Mouse (Mus musculus): Measurements from ENCODE around the gene Thbs3. TPM values are rescaled to one million over a fixed set of nuclear protein-coding genes. Genes with fewer than 3 reads are reported as not detected.
"Not testable (repeated sequence)": the region's sequence is repeated elsewhere in the genome, so short reads cannot be mapped to it uniquely, and the experiment has no call there.

Thbs3 gene
- total RNA-seq, 2 experiments from 2014 or later, result 45.2 to 48.4 TPM

GRCm38 (mm10) chr3:89195979-89196877, 18.8 kb upstream of the Thbs3 start:
- peak; percentile 71 to 85 for DNase-seq (ENCODE audit: low spot score in 2 of 2)

- no peak for DNase-seq (ENCODE audit: low spot score in 2 of 2)
Observed at GRCm38 (mm10) chr3:89199839-89200238, 15.1 kb upstream of the Thbs3 start.

- peak; percentile 89 for DNase-seq (ENCODE audit: low spot score in 2 of 2)
Observed at GRCm38 (mm10) chr3:89202253-89203141, 12.5 kb upstream of the Thbs3 start, which contains the start of gene Gba. Gba (plus strand) TSS chr3:89202928.

GRCm38 (mm10) chr3:89203142-89203514, 11.9 kb upstream of the Thbs3 start:
- no peak for DNase-seq (ENCODE audit: low spot score in 2 of 2)

- DNase-seq (ENCODE audit: low spot score in 2 of 2), result no peak
Observed at GRCm38 (mm10) chr3:89206079-89206478, 8.9 kb upstream of the Thbs3 start.

- no peak for DNase-seq (ENCODE audit: low spot score in 2 of 2)
Observed at GRCm38 (mm10) chr3:89206695-89207094, 8.3 kb upstream of the Thbs3 start.

- no peak for DNase-seq (ENCODE audit: low spot score in 2 of 2)
Observed at GRCm38 (mm10) chr3:89208075-89208657, 6.8 kb upstream of the Thbs3 start.

GRCm38 (mm10) chr3:89208736-89209135, 6.2 kb upstream of the Thbs3 start:
- no peak for DNase-seq (ENCODE audit: low spot score in 2 of 2)

- no peak for DNase-seq (ENCODE audit: low spot score in 2 of 2)
Observed at GRCm38 (mm10) chr3:89209731-89210130, 5.2 kb upstream of the Thbs3 start.

GRCm38 (mm10) chr3:89210162-89210561, 4.8 kb upstream of the Thbs3 start:
- DNase-seq (ENCODE audit: low spot score in 2 of 2), result no peak

- DNase-seq (ENCODE audit: low spot score in 2 of 2), result peak in 1 of 2 experiments; percentile 26
Observed at GRCm38 (mm10) chr3:89210731-89211130, 4.2 kb upstream of the Thbs3 start.

GRCm38 (mm10) chr3:89213803-89214530, 1.0 kb upstream of the Thbs3 start:
- peak; percentile 90 to 92 for DNase-seq (ENCODE audit: low spot score in 2 of 2)

- DNase-seq (ENCODE audit: low spot score in 2 of 2), result peak; percentile 86 to 90
Observed at GRCm38 (mm10) chr3:89215853-89216252, 873 bp downstream of the Thbs3 start.

- not testable (repeated sequence) for DNase-seq (ENCODE audit: low spot score in 2 of 2)
Observed at GRCm38 (mm10) chr3:89216407-89216806, 1.4 kb downstream of the Thbs3 start.

GRCm38 (mm10) chr3:89218271-89218670, 3.3 kb downstream of the Thbs3 start:
- no peak for DNase-seq (ENCODE audit: low spot score in 2 of 2)

GRCm38 (mm10) chr3:89219546-89219945, 4.6 kb downstream of the Thbs3 start:
- no peak for DNase-seq (ENCODE audit: low spot score in 2 of 2)

- no peak for DNase-seq (ENCODE audit: low spot score in 2 of 2)
Observed at GRCm38 (mm10) chr3:89221167-89221566, 6.2 kb downstream of the Thbs3 start.

GRCm38 (mm10) chr3:89224796-89225195, 9.8 kb downstream of the Thbs3 start:
- DNase-seq (ENCODE audit: low spot score in 2 of 2), result peak in 1 of 2 experiments; percentile 21

GRCm38 (mm10) chr3:89225321-89225815, 10.4 kb downstream of the Thbs3 start:
- DNase-seq (ENCODE audit: low spot score in 2 of 2), result no peak

- peak in 1 of 2 experiments; percentile 62 for DNase-seq (ENCODE audit: low spot score in 2 of 2)
Observed at GRCm38 (mm10) chr3:89225918-89226317, 10.9 kb downstream of the Thbs3 start.

GRCm38 (mm10) chr3:89226361-89226760, 11.4 kb downstream of the Thbs3 start:
- no peak for DNase-seq (ENCODE audit: low spot score in 2 of 2)
